Mouse (Mus musculus): ENCODE measurements around the gene Sult2a4. TPM values are rescaled to one million over a fixed set of nuclear protein-coding genes. Genes with fewer than 3 reads are reported as not detected.
"Not testable (repeated sequence)": the region's sequence is repeated elsewhere in the genome, so short reads cannot be mapped to it uniquely, and the experiment has no call there.

The Sult2a4 gene
- not detected in 2 replicates for polyA plus RNA-seq (2012; rRNA removed)
- not detected in 2 replicates for polyA plus RNA-seq (2014; fragmentation: Nextera tagmentation; extraction: Ambion mirVana)

- 74% methylated on average over 6 of the region's 6 CpGs for WGBS (ENCODE audit: insufficient replicate concordance)
Observed at GRCm38 (mm10) chr7:13989507-13989906, at the start of gene Sult2a4. Sult2a4 (minus strand) TSS chr7:13989607.

GRCm38 (mm10) chr7:14030831-14031230 lies 41.4 kb upstream of the Sult2a4 start:
- H3K27me3 ChIP-seq (ENCODE audit: control insufficient read depth, insufficient read depth, low read length); H3K4me2 ChIP-seq (ENCODE audit: low read depth); ATAC-seq (ENCODE audit: insufficient read depth); H3K4me3 ChIP-seq (ENCODE audit: insufficient read depth in 1 of 2, low read depth in 2 of 2, low read length in 2 of 2); H3K9ac ChIP-seq (replicated peaks); H3K27ac ChIP-seq; H3K4me1 ChIP-seq (replicated peaks; ENCODE audit: control insufficient read depth in 2 of 2, insufficient read depth in 2 of 2, low read length in 1 of 2); DNase-seq (ENCODE audit: low read depth in 3 of 3, low spot score in 3 of 3); H3K36me3 ChIP-seq (replicated peaks; ENCODE audit: control insufficient read depth, insufficient read depth, low read depth); H3K9me3 ChIP-seq (ENCODE audit: control insufficient read depth, low read length): not testable (repeated sequence)

More at GRCm38 (mm10) chr7:13989507-13989906, at the start of gene Sult2a4:
- H3K4me2 ChIP-seq (ENCODE audit: low read depth); H3K9ac ChIP-seq (replicated peaks); H3K36me3 ChIP-seq (replicated peaks; ENCODE audit: control insufficient read depth, insufficient read depth, low read depth); H3K27me3 ChIP-seq (ENCODE audit: control insufficient read depth, insufficient read depth, low read length); H3K4me3 ChIP-seq (ENCODE audit: insufficient read depth in 1 of 2, low read depth in 2 of 2, low read length in 2 of 2); ATAC-seq (ENCODE audit: insufficient read depth); H3K4me1 ChIP-seq (replicated peaks; ENCODE audit: control insufficient read depth in 2 of 2, insufficient read depth in 2 of 2, low read length in 1 of 2); H3K27ac ChIP-seq; H3K9me3 ChIP-seq (ENCODE audit: control insufficient read depth, low read length); DNase-seq (ENCODE audit: low read depth in 3 of 3, low spot score in 3 of 3): not testable (repeated sequence)

DNA sequence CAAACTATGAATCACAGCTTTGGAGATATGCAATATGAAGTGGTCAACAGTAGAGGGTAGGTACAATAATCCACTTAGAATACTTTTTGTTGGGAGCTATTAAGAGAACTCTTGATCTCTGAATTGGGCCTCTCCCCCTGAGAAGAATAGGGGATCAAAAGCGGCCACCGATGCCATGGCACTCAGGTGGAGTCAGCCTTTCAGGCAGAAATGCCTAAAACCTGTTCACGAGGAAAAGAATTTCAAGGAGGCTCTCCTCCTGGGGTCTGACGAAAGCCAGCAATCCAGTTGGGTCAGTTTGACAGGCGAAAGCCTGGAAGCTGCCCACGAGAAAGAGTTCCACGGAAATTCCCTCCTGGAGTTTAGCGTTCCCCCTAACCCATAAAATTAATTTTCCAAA lies 23.7 kb upstream of the Sult2a4 start:
- H3K27me3 ChIP-seq (ENCODE audit: control insufficient read depth, insufficient read depth, low read length), result no peaks in the 10 kb centered on the region
- no peak overlapping the region for H3K27ac ChIP-seq
- H3K4me3 ChIP-seq (ENCODE audit: insufficient read depth in 1 of 2, low read depth in 2 of 2, low read length in 2 of 2), result no peak overlapping the region
- no peak overlapping the region for H3K9ac ChIP-seq (replicated peaks)
- no peaks in the 10 kb centered on the region for H3K4me1 ChIP-seq (replicated peaks; ENCODE audit: control insufficient read depth in 2 of 2, insufficient read depth in 2 of 2, low read length in 1 of 2)
- ATAC-seq (ENCODE audit: insufficient read depth) (no peak), DNase-seq (ENCODE audit: low read depth in 3 of 3, low spot score in 3 of 3) (no peak)
- 67% methylated on average over 8 of the region's 8 CpGs for WGBS (ENCODE audit: insufficient replicate concordance)
- no peaks in the 10 kb centered on the region for H3K9me3 ChIP-seq (ENCODE audit: control insufficient read depth, low read length)
- no peak for TF ChIP-seq EP300 (IDR thresholded peaks at IDR 0.05; ENCODE audit: low read depth)
- no peak for TF ChIP-seq CTCF (IDR thresholded peaks at IDR 0.05; ENCODE audit: low read depth)
- no peaks in the 10 kb centered on the region for H3K36me3 ChIP-seq (replicated peaks; ENCODE audit: control insufficient read depth, insufficient read depth, low read depth)
- H3K4me2 ChIP-seq (ENCODE audit: low read depth), result no peak overlapping the region

- not testable (repeated sequence) for H3K27me3 ChIP-seq (ENCODE audit: control insufficient read depth, insufficient read depth, low read length); H3K4me1 ChIP-seq (replicated peaks; ENCODE audit: control insufficient read depth in 2 of 2, insufficient read depth in 2 of 2, low read length in 1 of 2); H3K4me2 ChIP-seq (ENCODE audit: low read depth); H3K27ac ChIP-seq; ATAC-seq (ENCODE audit: insufficient read depth); H3K36me3 ChIP-seq (replicated peaks; ENCODE audit: control insufficient read depth, insufficient read depth, low read depth); DNase-seq (ENCODE audit: low read depth in 3 of 3, low spot score in 3 of 3); H3K4me3 ChIP-seq (ENCODE audit: insufficient read depth in 1 of 2, low read depth in 2 of 2, low read length in 2 of 2); H3K9ac ChIP-seq (replicated peaks); H3K9me3 ChIP-seq (ENCODE audit: control insufficient read depth, low read length)
Observed at GRCm38 (mm10) chr7:14010686-14011085, 21.3 kb upstream of the Sult2a4 start.

Other genes starting within 250 kb of the Sult2a4 start
- 0.26 and 0.37 TPM in 2 replicates for gene Sult2a1, start 152.2 kb downstream of the Sult2a4 start, polyA plus RNA-seq (2012; rRNA removed)
- 1.6 and 2.8 TPM in 2 replicates for gene Sult2a1, start 152.2 kb downstream of the Sult2a4 start, polyA plus RNA-seq (2014; fragmentation: Nextera tagmentation; extraction: Ambion mirVana)
- 0.07 and 0.09 TPM in 2 replicates for gene Sult2a3, start 133.4 kb upstream of the Sult2a4 start, polyA plus RNA-seq (2012; rRNA removed)
- gene Sult2a3, start 133.4 kb upstream of the Sult2a4 start, polyA plus RNA-seq (2014; fragmentation: Nextera tagmentation; extraction: Ambion mirVana), result 0.23 TPM in 1 of 2 replicates, not detected in the other